Mouse (Mus musculus) myocyte (in vitro differentiated cells): ENCODE measurements at regions not wholly inside any gene's neighbourhood (a gene's known extent, or its start where the extent isn't known, plus 50 kb on each side); places are given as distances from the start of the nearest gene placed in this dataset.

Experiments used
- CEBPB ChIP-seq: IDR thresholded peaks from 2 replicates; pipeline ENCODE4 v1.6.1; 2011; ENCODE audit warnings: mild to moderate bottlenecking, moderate library complexity; ENCODE audit not compliant: poor library complexity, insufficient read depth, severe bottlenecking
- E2F4 ChIP-seq: IDR thresholded peaks from one replicate; pipeline ENCODE4 v1.6.1; 2011; ENCODE audit warnings: mild to moderate bottlenecking, control low read depth, moderate library complexity; ENCODE audit not compliant: insufficient read depth
- MAX ChIP-seq: IDR thresholded peaks from one replicate; pipeline ENCODE4 v1.6.1; 2011; ENCODE audit warnings: low read depth, mild to moderate bottlenecking, control low read depth
- POLR2A ChIP-seq: IDR thresholded peaks from one replicate; pipeline ENCODE4 v1.6.1; 2011; ENCODE audit warnings: low read depth, mild to moderate bottlenecking, control low read depth, moderate library complexity; ENCODE audit not compliant: insufficient read length
- POLR2AphosphoS2 ChIP-seq: IDR thresholded peaks from one replicate; pipeline ENCODE4 v1.6.1; 2011; ENCODE audit warnings: low read depth, control low read depth; ENCODE audit not compliant: insufficient read length
- REST ChIP-seq: IDR thresholded peaks from one replicate; pipeline ENCODE4 v1.6.1; 2011; ENCODE audit warnings: mild to moderate bottlenecking, control low read depth, moderate library complexity; ENCODE audit not compliant: insufficient read depth, insufficient read length

DNA sequence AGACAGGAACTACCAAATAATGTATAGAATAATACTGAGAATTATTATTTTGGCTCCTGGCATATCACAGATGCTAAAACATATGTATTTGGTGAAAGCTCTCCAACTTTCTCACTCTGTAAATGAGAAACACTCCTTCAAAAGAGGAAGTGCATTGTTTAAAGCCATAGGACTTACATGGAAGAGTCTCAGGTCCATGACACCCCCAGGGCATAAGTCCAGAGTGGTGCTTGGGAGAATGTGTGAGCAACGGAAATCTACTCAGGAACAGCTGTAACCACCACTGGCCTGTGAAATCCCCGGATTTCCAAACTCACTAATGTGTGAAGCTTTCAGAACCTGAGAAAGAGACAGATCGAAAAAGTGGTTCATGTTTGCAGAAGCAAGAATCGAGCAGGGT is 445.1 kb downstream of the Prdm2 start:
- TF ChIP-seq POLR2A (no peak), CEBPB (no peak), E2F4 (no peak), REST (no peak), MAX (no peak), POLR2AphosphoS2 (no peak)
